Mouse (Mus musculus) C2C12 (cell line): ENCODE results near the gene Rps29. TPM values are rescaled to one million over a fixed set of nuclear protein-coding genes. Genes with fewer than 3 reads are reported as not detected.

Source experiments
- H3K27me3 ChIP-seq: one replicate; pipeline ENCODE4 v1.6.1; 2011; ENCODE audit not compliant: control insufficient read depth, insufficient read depth, insufficient read length
- H3K36me3 ChIP-seq: one replicate; pipeline ENCODE4 v1.6.1; 2011; ENCODE audit not compliant: control insufficient read depth, insufficient read depth
- H3K4me3 ChIP-seq: one replicate; pipeline ENCODE4 v1.5.1; 2011; ENCODE audit warnings: mild to moderate bottlenecking, control low read depth; ENCODE audit not compliant: poor library complexity, insufficient read depth, severe bottlenecking
- H3K79me2 ChIP-seq: one replicate; pipeline ENCODE4 v1.6.1; 2011; ENCODE audit not compliant: control insufficient read depth, insufficient read depth
- H3K79me3 ChIP-seq: one replicate; pipeline ENCODE4 v1.6.1; 2011; ENCODE audit warnings: low read depth, control low read depth
- H3ac ChIP-seq: one replicate; pipeline ENCODE3; 2011; ENCODE audit warnings: low read depth; ENCODE audit not compliant: control insufficient read depth, insufficient read length
- CEBPB ChIP-seq: IDR thresholded peaks from one replicate; pipeline ENCODE4 v1.6.1; 2011; ENCODE audit warnings: low read depth, mild to moderate bottlenecking, control low read depth, moderate library complexity
- CTCF ChIP-seq: IDR thresholded peaks from one replicate; pipeline ENCODE4 v1.5.1; 2011; ENCODE audit not compliant: control insufficient read depth, insufficient read depth, insufficient read length
- FOSL1 ChIP-seq: IDR thresholded peaks from one replicate; pipeline ENCODE4 v1.8.0; 2011; ENCODE audit warnings: mild to moderate bottlenecking, low read length; ENCODE audit not compliant: poor library complexity, insufficient read depth, severe bottlenecking
- MAX ChIP-seq: IDR thresholded peaks from one replicate; pipeline ENCODE4 v1.6.1; 2011; ENCODE audit warnings: mild to moderate bottlenecking, control low read depth
- MYOD1 ChIP-seq: IDR thresholded peaks from one replicate; pipeline ENCODE4 v1.6.1; 2011; ENCODE audit warnings: low read depth; ENCODE audit not compliant: control insufficient read depth, insufficient read length
- MYOG ChIP-seq: IDR thresholded peaks from one replicate; pipeline ENCODE4 v1.6.1; 2011; ENCODE audit not compliant: control insufficient read depth, insufficient read length; ENCODE audit errors: extremely low read depth
- USF1 ChIP-seq: IDR thresholded peaks from one replicate; pipeline ENCODE4 v1.6.1; 2011; ENCODE audit warnings: low read depth, mild to moderate bottlenecking, control low read depth, moderate library complexity
- polyA plus RNA-seq: library from polyadenylated mRNA; unstranded; fragments of >200 nt; fragmentation: generic; extraction: Trizol; gene quantifications from one replicate; pipeline ENCODE4 v1.2.1, GENCODE M21; 2012; ENCODE audit warnings: missing spikeins

Gene Rps29
- polyA plus RNA-seq, 1 experiment = 10,268 TPM

- Histone ChIP-seq H3K36me3 (peaks cover 29% of the 10 kb centered on the region), H3K79me3 (peaks cover 12% of the 10 kb centered on the region), H3ac (no peak overlapping the region), H3K27me3 (no peaks in the 10 kb centered on the region), H3K79me2 (peaks cover 22% of the 10 kb centered on the region), H3K4me3 (no peak overlapping the region)
- TF ChIP-seq MYOD1 = no peak
- TF ChIP-seq CEBPB = no peak
- TF ChIP-seq USF1 = no peak
- no peak for TF ChIP-seq MAX
- no peak for TF ChIP-seq CTCF
- TF ChIP-seq MYOG = no peak
- no peak for TF ChIP-seq FOSL1
Observed at GRCm38 (mm10) chr12:69159578-69159940, 573 bp upstream of the Rps29 start.

DNA sequence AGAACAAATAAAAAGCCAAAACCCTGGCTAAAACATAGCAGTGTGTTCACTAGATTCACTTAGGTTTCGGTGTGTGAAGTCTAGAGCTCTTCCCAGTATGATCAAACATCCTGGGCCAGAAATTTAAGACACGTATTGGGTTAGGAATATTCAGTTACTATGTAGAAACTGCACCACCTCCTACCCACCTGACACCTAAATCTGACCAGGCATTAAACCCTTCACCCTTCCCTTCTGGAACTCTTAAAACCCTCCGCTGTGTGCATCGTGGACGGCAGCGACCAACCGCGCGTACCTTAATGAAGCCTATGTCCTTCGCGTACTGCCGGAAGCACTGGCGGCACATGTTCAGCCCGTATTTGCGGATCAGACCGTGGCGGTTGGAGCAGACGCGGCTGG lies 621 bp downstream of the Rps29 start:
- Histone ChIP-seq H3ac (peak overlapping the region; percentile 94), H3K79me2 (peaks cover 22% of the 10 kb centered on the region), H3K27me3 (no peaks in the 10 kb centered on the region), H3K4me3 (peak overlapping the region; percentile 73), H3K79me3 (peaks cover 12% of the 10 kb centered on the region), H3K36me3 (peaks cover 29% of the 10 kb centered on the region)
- TF ChIP-seq MAX = no peak
- no peak for TF ChIP-seq CTCF
- TF ChIP-seq MYOG = no peak
- TF ChIP-seq MYOD1 = no peak
- no peak for TF ChIP-seq FOSL1
- TF ChIP-seq USF1 = no peak
- no peak for TF ChIP-seq CEBPB

- Histone ChIP-seq H3K27me3 (no peaks in the 10 kb centered on the region), H3K4me3 (no peak overlapping the region), H3K79me2 (peaks cover 22% of the 10 kb centered on the region), H3K36me3 (peaks cover 29% of the 10 kb centered on the region), H3ac (no peak overlapping the region), H3K79me3 (peaks cover 12% of the 10 kb centered on the region)
- no peak for TF ChIP-seq MAX
- no peak for TF ChIP-seq MYOD1
- TF ChIP-seq CTCF = no peak
- TF ChIP-seq USF1 = no peak
- no peak for TF ChIP-seq FOSL1
- no peak for TF ChIP-seq CEBPB
- TF ChIP-seq MYOG = no peak
Observed at GRCm38 (mm10) chr12:69157107-69157506, 1.9 kb downstream of the Rps29 start.

GRCm38 (mm10) chr12:69156436-69156835 lies 2.5 kb downstream of the Rps29 start:
- Histone ChIP-seq H3K27me3 (no peaks in the 10 kb centered on the region), H3K79me3 (peaks cover 12% of the 10 kb centered on the region), H3ac (no peak overlapping the region), H3K4me3 (no peak overlapping the region), H3K36me3 (peaks cover 29% of the 10 kb centered on the region), H3K79me2 (peaks cover 22% of the 10 kb centered on the region)
- TF ChIP-seq MYOD1 (no peak), CEBPB (no peak)

DNA sequence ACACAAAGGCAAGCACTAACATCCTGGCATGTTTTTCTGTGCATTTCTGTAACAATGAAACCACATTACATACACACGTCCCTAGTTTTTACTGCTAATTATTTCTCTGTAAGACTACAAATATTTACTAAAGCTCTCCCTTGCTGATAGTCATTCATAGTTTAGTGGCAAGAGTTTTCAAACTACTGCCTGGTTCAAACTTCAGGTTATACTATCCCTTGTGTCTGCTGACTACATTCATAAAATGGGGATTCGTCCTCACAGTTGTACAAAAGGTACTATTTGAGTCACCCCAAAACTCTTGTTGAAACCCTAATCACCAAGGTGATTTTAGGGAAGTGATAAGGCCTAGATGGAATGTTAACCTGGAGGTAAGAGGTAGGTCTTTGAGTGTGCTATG lies 3.1 kb downstream of the Rps29 start:
- H3K79me3 ChIP-seq = peaks cover 12% of the 10 kb centered on the region
- peaks cover 22% of the 10 kb centered on the region for H3K79me2 ChIP-seq
- H3K27me3 ChIP-seq = no peaks in the 10 kb centered on the region
- TF ChIP-seq MAX (no peak), MYOD1 (no peak), FOSL1 (no peak), USF1 (no peak), MYOG (no peak), CEBPB (no peak), CTCF (no peak)
- H3K36me3 ChIP-seq = peaks cover 29% of the 10 kb centered on the region
- H3K4me3 ChIP-seq = no peak overlapping the region
- H3ac ChIP-seq = no peak overlapping the region

GRCm38 (mm10) chr12:69150049-69150448 lies 8.9 kb downstream of the Rps29 start:
- no peaks in the 10 kb centered on the region for H3K36me3 ChIP-seq
- TF ChIP-seq MYOD1 (no peak), CTCF (no peak), FOSL1 (no peak), CEBPB (no peak), MYOG (no peak), MAX (no peak), USF1 (no peak)
- no peak overlapping the region for H3K4me3 ChIP-seq

More at GRCm38 (mm10) chr12:69150049-69150448, 8.9 kb downstream of the Rps29 start:
- no peak overlapping the region for H3ac ChIP-seq
- no peaks in the 10 kb centered on the region for H3K27me3 ChIP-seq
- no peaks in the 10 kb centered on the region for H3K79me3 ChIP-seq
- H3K79me2 ChIP-seq = no peaks in the 10 kb centered on the region
